Mouse (Mus musculus) kidney, adult 2 months (tissue): ENCODE measurements at regions not wholly inside any gene's neighbourhood (a gene's known extent, or its start where the extent isn't known, plus 50 kb on each side); places are given as distances from the start of the nearest gene placed in this dataset.

Source experiments
- CTCF ChIP-seq: fragments of 200-500 bp; conservative IDR thresholded peaks from 2 replicates; pipeline ENCODE4 v1.5.1; 2011; ENCODE audit warnings: low read depth, mild to moderate bottlenecking, control low read depth, low read length, moderate library complexity, mixed read lengths; ENCODE audit not compliant: insufficient read depth, insufficient read length
- POLR2A ChIP-seq: fragments of 200-500 bp; IDR thresholded peaks from one replicate; pipeline ENCODE4 v1.6.1; 2011; ENCODE audit warnings: low read depth, low read length, control low read depth

DNA sequence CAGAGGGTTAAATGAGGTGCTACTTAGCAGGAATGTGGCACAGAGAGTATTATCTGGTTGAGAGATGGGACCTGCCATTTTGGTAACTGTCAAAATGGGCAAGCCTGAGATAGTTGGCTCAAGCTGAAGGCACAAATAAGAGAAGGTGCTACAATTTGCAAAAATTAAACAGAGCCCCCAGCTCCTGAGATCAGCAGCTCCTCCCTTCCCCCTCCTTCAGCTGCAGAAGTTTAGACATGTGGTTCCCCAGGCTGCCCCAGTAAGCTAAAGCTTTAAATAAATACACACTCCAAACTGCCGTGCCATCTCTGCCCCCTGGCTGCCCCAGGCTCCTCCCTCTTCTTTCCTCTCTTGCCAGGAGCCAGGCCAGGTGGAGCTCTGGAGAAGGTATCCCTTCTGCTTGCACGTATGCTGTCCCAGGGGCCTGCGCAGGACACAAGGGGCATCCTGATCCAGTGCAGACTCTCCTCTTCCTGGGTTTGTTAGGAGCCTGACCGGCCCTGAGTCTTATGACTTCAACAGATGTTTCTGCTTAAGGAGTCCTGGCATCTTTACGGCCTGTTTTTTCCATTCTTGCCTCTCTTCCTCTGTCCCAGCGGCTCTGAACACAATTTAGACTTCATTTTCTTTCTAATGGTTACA, 184.0 kb downstream of the Zfp36l1 start:
- TF ChIP-seq CTCF = no peak
- TF ChIP-seq POLR2A = no peak
